Mouse (Mus musculus): ENCODE measurements around the gene Cd5. TPM values are rescaled to one million over a fixed set of nuclear protein-coding genes. Genes with fewer than 3 reads are reported as not detected.
A peak's percentile ranks its signal among the peaks of the same experiment; 100 is the strongest.

Cd5 gene
- polyA plus RNA-seq, 1 experiment from 2014 or later, result 0.25 TPM

GRCm38 (mm10) chr19:10762468-10762867 lies 23.7 kb upstream of the Cd5 start:
- no peak for ATAC-seq (ENCODE audit: low FRiP score, low TSS enrichment)
- WGBS, result 88% methylated on average over 6 of the region's 6 CpGs
- Histone ChIP-seq H3K4me2 (ENCODE audit: low read length) (no peak overlapping the region), H3K27me3 (ENCODE audit: control insufficient read depth, insufficient read depth, low read length) (no peaks in the 10 kb centered on the region), H3K9ac (replicated peaks; ENCODE audit: low read length) (no peak overlapping the region), H3K9me3 (ENCODE audit: control insufficient read depth, low read length) (no peaks in the 10 kb centered on the region), H3K4me3 (replicated peaks; ENCODE audit: low read depth, low read length) (no peak overlapping the region), H3K27ac (replicated peaks; ENCODE audit: low read depth, low read length) (no peak overlapping the region), H3K4me1 (ENCODE audit: control insufficient read depth, insufficient read depth, low read length) (no peaks in the 10 kb centered on the region), H3K36me3 (ENCODE audit: control insufficient read depth, insufficient read depth, low read length) (no peaks in the 10 kb centered on the region)
- DNase-seq, result no peak

- no peak overlapping the region for H3K4me3 ChIP-seq (replicated peaks; ENCODE audit: low read depth, low read length)
- H3K27ac ChIP-seq (replicated peaks; ENCODE audit: low read depth, low read length), result no peak overlapping the region
- no peaks in the 10 kb centered on the region for H3K9me3 ChIP-seq (ENCODE audit: control insufficient read depth, low read length)
- H3K27me3 ChIP-seq (ENCODE audit: control insufficient read depth, insufficient read depth, low read length), result no peaks in the 10 kb centered on the region
- DNase-seq, result no peak
- ATAC-seq (ENCODE audit: low FRiP score, low TSS enrichment), result no peak
- H3K4me1 ChIP-seq (ENCODE audit: control insufficient read depth, insufficient read depth, low read length), result no peaks in the 10 kb centered on the region
- H3K9ac ChIP-seq (replicated peaks; ENCODE audit: low read length), result no peak overlapping the region
- H3K4me2 ChIP-seq (ENCODE audit: low read length), result no peak overlapping the region
- WGBS, result 89% methylated on average over 8 of the region's 8 CpGs
- H3K36me3 ChIP-seq (ENCODE audit: control insufficient read depth, insufficient read depth, low read length), result no peaks in the 10 kb centered on the region
Measured at GRCm38 (mm10) chr19:10761794-10762415, 23.1 kb upstream of the Cd5 start.

- Histone ChIP-seq H3K9ac (replicated peaks; ENCODE audit: low read length) (no peak overlapping the region), H3K4me1 (ENCODE audit: control insufficient read depth, insufficient read depth, low read length) (no peaks in the 10 kb centered on the region), H3K4me2 (ENCODE audit: low read length) (no peak overlapping the region), H3K4me3 (replicated peaks; ENCODE audit: low read depth, low read length) (no peak overlapping the region), H3K36me3 (ENCODE audit: control insufficient read depth, insufficient read depth, low read length) (no peaks in the 10 kb centered on the region), H3K27ac (replicated peaks; ENCODE audit: low read depth, low read length) (no peak overlapping the region), H3K27me3 (ENCODE audit: control insufficient read depth, insufficient read depth, low read length) (no peaks in the 10 kb centered on the region), H3K9me3 (ENCODE audit: control insufficient read depth, low read length) (no peaks in the 10 kb centered on the region)
- DNase-seq (no peak), ATAC-seq (ENCODE audit: low FRiP score, low TSS enrichment) (no peak)
- 88% methylated on average over 9 of the region's 9 CpGs for WGBS
Measured at GRCm38 (mm10) chr19:10759983-10760831, 21.4 kb upstream of the Cd5 start.

- H3K4me3 ChIP-seq (replicated peaks; ENCODE audit: low read depth, low read length), result no peak overlapping the region
- ATAC-seq (ENCODE audit: low FRiP score, low TSS enrichment) (no peak), DNase-seq (no peak)
- no peak overlapping the region for H3K27ac ChIP-seq (replicated peaks; ENCODE audit: low read depth, low read length)
- no peak overlapping the region for H3K4me2 ChIP-seq (ENCODE audit: low read length)
- H3K27me3 ChIP-seq (ENCODE audit: control insufficient read depth, insufficient read depth, low read length), result no peaks in the 10 kb centered on the region
- H3K9me3 ChIP-seq (ENCODE audit: control insufficient read depth, low read length), result no peaks in the 10 kb centered on the region
- no peak overlapping the region for H3K9ac ChIP-seq (replicated peaks; ENCODE audit: low read length)
- no peaks in the 10 kb centered on the region for H3K4me1 ChIP-seq (ENCODE audit: control insufficient read depth, insufficient read depth, low read length)
- H3K36me3 ChIP-seq (ENCODE audit: control insufficient read depth, insufficient read depth, low read length), result no peaks in the 10 kb centered on the region
Measured at GRCm38 (mm10) chr19:10759525-10759924, 20.7 kb upstream of the Cd5 start.

- H3K4me3 ChIP-seq (replicated peaks; ENCODE audit: low read depth, low read length), result no peak overlapping the region
- no peaks in the 10 kb centered on the region for H3K4me1 ChIP-seq (ENCODE audit: control insufficient read depth, insufficient read depth, low read length)
- 74% methylated on average over 6 of the region's 6 CpGs for WGBS
- ATAC-seq (ENCODE audit: low FRiP score, low TSS enrichment) (no peak), DNase-seq (no peak)
- no peak overlapping the region for H3K27ac ChIP-seq (replicated peaks; ENCODE audit: low read depth, low read length)
- no peak overlapping the region for H3K9ac ChIP-seq (replicated peaks; ENCODE audit: low read length)
- H3K9me3 ChIP-seq (ENCODE audit: control insufficient read depth, low read length), result no peaks in the 10 kb centered on the region
- no peak overlapping the region for H3K4me2 ChIP-seq (ENCODE audit: low read length)
- no peaks in the 10 kb centered on the region for H3K27me3 ChIP-seq (ENCODE audit: control insufficient read depth, insufficient read depth, low read length)
- H3K36me3 ChIP-seq (ENCODE audit: control insufficient read depth, insufficient read depth, low read length), result no peaks in the 10 kb centered on the region
Measured at GRCm38 (mm10) chr19:10758708-10759107, 19.9 kb upstream of the Cd5 start.

- Histone ChIP-seq H3K4me2 (ENCODE audit: low read length) (no peak overlapping the region), H3K36me3 (ENCODE audit: control insufficient read depth, insufficient read depth, low read length) (no peaks in the 10 kb centered on the region), H3K4me3 (replicated peaks; ENCODE audit: low read depth, low read length) (no peak overlapping the region), H3K27me3 (ENCODE audit: control insufficient read depth, insufficient read depth, low read length) (no peaks in the 10 kb centered on the region), H3K27ac (replicated peaks; ENCODE audit: low read depth, low read length) (no peak overlapping the region), H3K9ac (replicated peaks; ENCODE audit: low read length) (no peak overlapping the region), H3K4me1 (ENCODE audit: control insufficient read depth, insufficient read depth, low read length) (no peaks in the 10 kb centered on the region), H3K9me3 (ENCODE audit: control insufficient read depth, low read length) (no peaks in the 10 kb centered on the region)
- 78% methylated on average over 2 of the region's 2 CpGs for WGBS
- no peak for ATAC-seq (ENCODE audit: low FRiP score, low TSS enrichment)
- DNase-seq, result no peak
Measured at GRCm38 (mm10) chr19:10757526-10757925, 18.7 kb upstream of the Cd5 start.

GRCm38 (mm10) chr19:10757125-10757524 lies 18.3 kb upstream of the Cd5 start:
- Histone ChIP-seq H3K9me3 (ENCODE audit: control insufficient read depth, low read length) (no peaks in the 10 kb centered on the region), H3K27ac (replicated peaks; ENCODE audit: low read depth, low read length) (no peak overlapping the region), H3K36me3 (ENCODE audit: control insufficient read depth, insufficient read depth, low read length) (no peaks in the 10 kb centered on the region), H3K4me2 (ENCODE audit: low read length) (no peak overlapping the region), H3K4me1 (ENCODE audit: control insufficient read depth, insufficient read depth, low read length) (no peaks in the 10 kb centered on the region), H3K27me3 (ENCODE audit: control insufficient read depth, insufficient read depth, low read length) (no peaks in the 10 kb centered on the region), H3K9ac (replicated peaks; ENCODE audit: low read length) (no peak overlapping the region), H3K4me3 (replicated peaks; ENCODE audit: low read depth, low read length) (no peak overlapping the region)
- ATAC-seq (ENCODE audit: low FRiP score, low TSS enrichment) (0 out of 2 replicates have a peak, but pooled peaks have one; percentile 20), DNase-seq (no peak)

GRCm38 (mm10) chr19:10752646-10753045 lies 13.8 kb upstream of the Cd5 start:
- no peak for DNase-seq
- Histone ChIP-seq H3K4me3 (replicated peaks; ENCODE audit: low read depth, low read length) (no peak overlapping the region), H3K27me3 (ENCODE audit: control insufficient read depth, insufficient read depth, low read length) (no peaks in the 10 kb centered on the region), H3K4me2 (ENCODE audit: low read length) (no peak overlapping the region), H3K27ac (replicated peaks; ENCODE audit: low read depth, low read length) (no peak overlapping the region), H3K36me3 (ENCODE audit: control insufficient read depth, insufficient read depth, low read length) (no peaks in the 10 kb centered on the region), H3K9me3 (ENCODE audit: control insufficient read depth, low read length) (no peaks in the 10 kb centered on the region), H3K4me1 (ENCODE audit: control insufficient read depth, insufficient read depth, low read length) (no peaks in the 10 kb centered on the region), H3K9ac (replicated peaks; ENCODE audit: low read length) (no peak overlapping the region)
- WGBS, result 94% methylated on average over 5 of the region's 5 CpGs
- no peak for ATAC-seq (ENCODE audit: low FRiP score, low TSS enrichment)

- 92% methylated on average over 6 of the region's 6 CpGs for WGBS
- H3K36me3 ChIP-seq (ENCODE audit: control insufficient read depth, insufficient read depth, low read length), result no peaks in the 10 kb centered on the region
Measured at GRCm38 (mm10) chr19:10752106-10752505, 13.3 kb upstream of the Cd5 start.

More at GRCm38 (mm10) chr19:10752106-10752505, 13.3 kb upstream of the Cd5 start:
- H3K27ac ChIP-seq (replicated peaks; ENCODE audit: low read depth, low read length), result no peak overlapping the region
- H3K4me3 ChIP-seq (replicated peaks; ENCODE audit: low read depth, low read length), result no peak overlapping the region
- no peaks in the 10 kb centered on the region for H3K27me3 ChIP-seq (ENCODE audit: control insufficient read depth, insufficient read depth, low read length)
- no peak overlapping the region for H3K4me2 ChIP-seq (ENCODE audit: low read length)
- no peak overlapping the region for H3K9ac ChIP-seq (replicated peaks; ENCODE audit: low read length)
- no peak for ATAC-seq (ENCODE audit: low FRiP score, low TSS enrichment)
- H3K4me1 ChIP-seq (ENCODE audit: control insufficient read depth, insufficient read depth, low read length), result no peaks in the 10 kb centered on the region
- no peak for DNase-seq
- H3K9me3 ChIP-seq (ENCODE audit: control insufficient read depth, low read length), result no peaks in the 10 kb centered on the region

Data from midbrain, embryonic 14.5 days (tissue).